Mouse (Mus musculus) intestine, embryonic 16.5 days (tissue): Measurements from ENCODE around the gene Nr3c2. TPM values are rescaled to one million over a fixed set of nuclear protein-coding genes. Genes with fewer than 3 reads are reported as not detected.
A peak's percentile ranks its signal among the peaks of the same experiment; 100 is the strongest.

Experiments
- ATAC-seq: fragments of 200-750 bp; cut with Nextera tagmentation; 2 replicates; pipeline ENCODE4 v1.8.0; 2017; ENCODE audit warnings: moderate TSS enrichment, moderate library complexity
- H3K27ac ChIP-seq: fragments of 300-500 bp; sonication (generic); 2 replicates; pipeline ENCODE4 v1.5.1; 2014; ENCODE audit warnings: mild to moderate bottlenecking, low read length
- H3K27me3 ChIP-seq: fragments of 300-500 bp; sonication (generic); replicated peaks from 2 replicates; pipeline ENCODE4 v1.6.1; 2014; ENCODE audit warnings: low read length, control low read depth, mixed read lengths; ENCODE audit not compliant: control insufficient read depth, insufficient read depth
- H3K36me3 ChIP-seq: fragments of 300-500 bp; sonication (generic); 2 replicates; pipeline ENCODE4 v1.6.1; 2014; ENCODE audit warnings: low read length, control low read depth; ENCODE audit not compliant: control insufficient read depth, insufficient read depth
- H3K4me1 ChIP-seq: fragments of 300-500 bp; sonication (generic); 2 replicates; pipeline ENCODE4 v1.6.1; 2014; ENCODE audit warnings: low read length, control low read depth, mixed read lengths; ENCODE audit not compliant: control insufficient read depth, insufficient read depth
- H3K4me2 ChIP-seq: fragments of 300-500 bp; sonication (generic); 2 replicates; pipeline ENCODE4 v1.6.1; 2014; ENCODE audit warnings: low read depth, low read length, control low read depth
- H3K4me3 ChIP-seq: fragments of 300-500 bp; sonication (generic); 2 replicates; pipeline ENCODE4 v1.5.1; 2014; ENCODE audit warnings: mild to moderate bottlenecking, low read length
- H3K9ac ChIP-seq: fragments of 300-500 bp; sonication (generic); 2 replicates; pipeline ENCODE4 v1.6.1; 2014; ENCODE audit warnings: low read depth, low read length
- H3K9me3 ChIP-seq: fragments of 300-500 bp; sonication (generic); 2 replicates; pipeline ENCODE4 v1.6.1; 2016; ENCODE audit warnings: low read length, control low read depth; ENCODE audit not compliant: control insufficient read depth
- WGBS: fragments of 180-500 bp; shearing (Covaris S2); extraction: QIAGEN DNeasy Blood & Tissue Kit; methylation state at CpG from one replicate; pipeline ENCODE4 v1.1.7; 2014; 5-methylcytosine and 5-hydroxymethylcytosine counted together
- polyA plus RNA-seq: library from polyadenylated mRNA; unstranded; fragments of >200 nt; fragmentation: Nextera tagmentation; extraction: Ambion mirVana; gene quantifications from 2 replicates; pipeline ENCODE4 v1.2.1, GENCODE M21; 2015

Nr3c2 gene
- polyA plus RNA-seq, 1 experiment from 2014 or later, result 4.0 TPM

GRCm38 (mm10) chr8:77122300-77122699 lies 223.1 kb downstream of the Nr3c2 start:
- H3K9ac ChIP-seq, result no peak overlapping the region
- H3K27me3 ChIP-seq, result no peaks in the 10 kb centered on the region
- no peaks in the 10 kb centered on the region for H3K36me3 ChIP-seq
- ATAC-seq, result no peak
- H3K4me2 ChIP-seq, result no peak overlapping the region
- no peak overlapping the region for H3K27ac ChIP-seq
- H3K9me3 ChIP-seq, result no peaks in the 10 kb centered on the region
- H3K4me1 ChIP-seq, result no peaks in the 10 kb centered on the region
- H3K4me3 ChIP-seq, result no peak overlapping the region
- 64% methylated on average over 5 of the region's 5 CpGs for WGBS

GRCm38 (mm10) chr8:77125777-77126176 lies 226.5 kb downstream of the Nr3c2 start:
- Histone ChIP-seq H3K27me3 (no peaks in the 10 kb centered on the region), H3K4me3 (no peak overlapping the region), H3K27ac (no peak overlapping the region), H3K36me3 (no peaks in the 10 kb centered on the region), H3K9ac (no peak overlapping the region), H3K4me1 (no peaks in the 10 kb centered on the region), H3K4me2 (no peak overlapping the region), H3K9me3 (no peaks in the 10 kb centered on the region)
- no peak for ATAC-seq
- WGBS, result 88% methylated on average over 7 of the region's 7 CpGs

GRCm38 (mm10) chr8:77128006-77128405 lies 228.8 kb downstream of the Nr3c2 start:
- no peak for ATAC-seq
- WGBS, result 87% methylated on average over 4 of the region's 4 CpGs
- H3K9me3 ChIP-seq, result no peaks in the 10 kb centered on the region

GRCm38 (mm10) chr8:77132903-77133637 lies 233.8 kb downstream of the Nr3c2 start:
- no peak overlapping the region for H3K9ac ChIP-seq
- ATAC-seq, result peak; percentile 95
- no peaks in the 10 kb centered on the region for H3K27me3 ChIP-seq
- H3K4me3 ChIP-seq, result no peak overlapping the region
- H3K4me1 ChIP-seq, result peaks cover 4% of the 10 kb centered on the region
- WGBS, result 33% methylated on average over 11 of the region's 11 CpGs
- H3K4me2 ChIP-seq, result no peak overlapping the region
- H3K27ac ChIP-seq, result peak overlapping the region; percentile 23; the same call in 1 of the 2 replicates
- no peaks in the 10 kb centered on the region for H3K36me3 ChIP-seq
- H3K9me3 ChIP-seq, result no peaks in the 10 kb centered on the region

More at GRCm38 (mm10) chr8:77128006-77128405, 228.8 kb downstream of the Nr3c2 start:
- H3K36me3 ChIP-seq, result no peaks in the 10 kb centered on the region
- H3K4me3 ChIP-seq, result no peak overlapping the region
- H3K27me3 ChIP-seq, result no peaks in the 10 kb centered on the region
- no peak overlapping the region for H3K4me2 ChIP-seq
- no peak overlapping the region for H3K27ac ChIP-seq
- no peaks in the 10 kb centered on the region; the same call in 1 of the 2 replicates for H3K4me1 ChIP-seq
- H3K9ac ChIP-seq, result no peak overlapping the region

GRCm38 (mm10) chr8:77133797-77134385 lies 234.6 kb downstream of the Nr3c2 start:
- H3K27ac ChIP-seq, result no peak overlapping the region
- 34% methylated on average over 7 of the region's 7 CpGs for WGBS
- H3K27me3 ChIP-seq, result no peaks in the 10 kb centered on the region
- no peak overlapping the region for H3K4me2 ChIP-seq
- no peak overlapping the region for H3K9ac ChIP-seq
- ATAC-seq, result peak; percentile 48
- no peaks in the 10 kb centered on the region for H3K9me3 ChIP-seq
- peaks cover 4% of the 10 kb centered on the region for H3K4me1 ChIP-seq
- no peak overlapping the region for H3K4me3 ChIP-seq
- no peaks in the 10 kb centered on the region for H3K36me3 ChIP-seq

GRCm38 (mm10) chr8:77145285-77145684 lies 246.0 kb downstream of the Nr3c2 start:
- Histone ChIP-seq H3K4me1 (no peaks in the 10 kb centered on the region), H3K4me3 (no peak overlapping the region), H3K9me3 (no peaks in the 10 kb centered on the region), H3K27me3 (no peaks in the 10 kb centered on the region), H3K36me3 (no peaks in the 10 kb centered on the region), H3K27ac (no peak overlapping the region), H3K9ac (no peak overlapping the region), H3K4me2 (no peak overlapping the region)
- no peak for ATAC-seq
- WGBS, result 85% methylated on average over 3 of the region's 3 CpGs

- 48% methylated on average over 3 of the region's 3 CpGs for WGBS
- no peaks in the 10 kb centered on the region for H3K4me1 ChIP-seq
- ATAC-seq, result no peak
- no peak overlapping the region for H3K27ac ChIP-seq
- H3K9me3 ChIP-seq, result no peaks in the 10 kb centered on the region
- H3K4me2 ChIP-seq, result no peak overlapping the region
- H3K4me3 ChIP-seq, result no peak overlapping the region
- no peaks in the 10 kb centered on the region for H3K27me3 ChIP-seq
- H3K36me3 ChIP-seq, result no peaks in the 10 kb centered on the region
- no peak overlapping the region for H3K9ac ChIP-seq
Measured at GRCm38 (mm10) chr8:77154496-77154895, 255.3 kb downstream of the Nr3c2 start.

- no peak overlapping the region for H3K9ac ChIP-seq
- H3K4me2 ChIP-seq, result no peak overlapping the region
- no peaks in the 10 kb centered on the region for H3K27me3 ChIP-seq
- H3K4me3 ChIP-seq, result no peak overlapping the region
- peak overlapping the region; percentile 57 for H3K27ac ChIP-seq
- peak; percentile 63 for ATAC-seq
- H3K4me1 ChIP-seq, result peaks cover 4% of the 10 kb centered on the region; the same call in 1 of the 2 replicates
- WGBS, result 53% methylated on average over 6 of the region's 6 CpGs
- no peaks in the 10 kb centered on the region for H3K36me3 ChIP-seq
- no peaks in the 10 kb centered on the region for H3K9me3 ChIP-seq
Measured at GRCm38 (mm10) chr8:77169320-77169719, 270.1 kb downstream of the Nr3c2 start.

- 69% methylated on average over 4 of the region's 4 CpGs for WGBS
- H3K4me2 ChIP-seq, result no peak overlapping the region
- H3K36me3 ChIP-seq, result no peaks in the 10 kb centered on the region
- ATAC-seq, result peak; percentile 91
- no peak overlapping the region for H3K4me3 ChIP-seq
- no peaks in the 10 kb centered on the region for H3K9me3 ChIP-seq
- H3K4me1 ChIP-seq, result peaks cover 4% of the 10 kb centered on the region; the same call in 1 of the 2 replicates
- peak overlapping the region; percentile 57 for H3K27ac ChIP-seq
- no peaks in the 10 kb centered on the region for H3K27me3 ChIP-seq
- no peak overlapping the region for H3K9ac ChIP-seq
Measured at GRCm38 (mm10) chr8:77169757-77170438, 270.7 kb downstream of the Nr3c2 start.
